Mouse (Mus musculus) cerebellum, adult (tissue): Measurements from ENCODE around the gene Calhm3.
"Not testable (repeated sequence)": the region's sequence is repeated elsewhere in the genome, so short reads cannot be mapped to it uniquely, and the experiment has no call there.

Experiments used
- ATAC-seq: cut with Nextera tagmentation; 2 replicates; pipeline ENCODE4 v1.9.2; 2017; ENCODE audit warnings: mild to moderate bottlenecking, moderate library complexity, mixed read lengths; ENCODE audit not compliant: insufficient number of reproducible peaks, low FRiP score, low TSS enrichment

Gene Calhm3

GRCm38 (mm10) chr19:47168793-47169412, 11.3 kb upstream of the Calhm3 start:
- ATAC-seq = peak; percentile 76; the same call in 1 of the 2 replicates

GRCm38 (mm10) chr19:47168223-47168622, 10.7 kb upstream of the Calhm3 start:
- ATAC-seq = 0 out of 2 replicates have a peak, but pooled peaks have one; percentile 15

DNA sequence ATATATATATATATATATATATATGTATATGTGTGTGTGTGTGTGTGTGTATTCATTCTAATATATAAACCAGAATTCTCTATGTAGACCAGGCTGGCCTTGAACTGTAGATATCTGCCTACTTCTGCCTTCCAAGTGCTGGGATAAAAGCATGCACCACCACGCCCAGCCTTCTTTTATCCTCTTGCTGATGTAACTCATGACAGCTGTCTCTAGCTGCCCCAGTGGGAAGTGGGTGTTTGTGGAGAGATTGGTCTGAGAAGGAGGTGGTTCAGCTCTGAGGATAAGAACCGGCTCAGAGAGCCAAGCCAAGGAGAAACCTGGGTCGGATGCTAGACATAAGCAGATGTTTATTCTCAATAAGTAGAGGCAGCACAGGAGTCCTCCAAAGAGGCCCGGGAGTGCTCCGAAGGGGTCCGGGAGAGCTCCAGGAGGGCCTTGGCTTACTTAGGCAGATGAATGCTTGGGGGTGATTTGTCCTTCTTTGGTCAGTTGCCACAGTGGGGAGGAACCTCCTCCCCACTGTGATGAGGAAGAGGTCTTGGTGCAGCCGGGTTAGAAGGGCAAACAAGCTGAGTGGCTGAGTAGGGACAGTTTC, 10.2 kb upstream of the Calhm3 start:
- no peak for ATAC-seq

- ATAC-seq = no peak
Observed at GRCm38 (mm10) chr19:47166758-47167157, 9.2 kb upstream of the Calhm3 start.

DNA sequence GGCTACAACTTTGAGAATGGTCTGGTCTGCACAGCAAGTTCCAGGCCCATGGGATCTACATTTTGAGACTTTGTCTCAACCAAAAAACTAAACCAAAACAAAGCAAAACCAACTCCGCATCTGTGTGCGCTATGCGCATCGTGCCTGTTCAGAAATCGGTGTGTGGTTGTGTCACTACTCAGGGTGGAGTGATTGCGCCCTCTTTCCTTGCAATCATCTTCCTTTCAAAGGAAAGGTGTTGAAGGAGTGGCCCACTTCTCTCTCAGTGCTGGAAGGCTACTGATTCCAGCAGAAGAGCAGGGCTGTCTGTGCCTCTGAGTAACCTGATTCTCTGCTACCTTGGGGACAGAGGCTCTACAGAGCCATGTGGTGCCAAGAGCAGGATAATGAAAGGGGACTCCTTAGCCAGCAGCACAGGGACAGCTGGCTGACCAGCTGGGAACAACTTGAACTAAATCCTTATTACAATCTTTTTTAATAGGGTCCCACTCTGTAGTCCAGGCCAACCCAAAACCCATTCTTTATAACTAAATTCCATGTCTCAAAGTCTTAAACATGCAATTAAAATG, 5.7 kb upstream of the Calhm3 start:
- no peak for ATAC-seq

DNA sequence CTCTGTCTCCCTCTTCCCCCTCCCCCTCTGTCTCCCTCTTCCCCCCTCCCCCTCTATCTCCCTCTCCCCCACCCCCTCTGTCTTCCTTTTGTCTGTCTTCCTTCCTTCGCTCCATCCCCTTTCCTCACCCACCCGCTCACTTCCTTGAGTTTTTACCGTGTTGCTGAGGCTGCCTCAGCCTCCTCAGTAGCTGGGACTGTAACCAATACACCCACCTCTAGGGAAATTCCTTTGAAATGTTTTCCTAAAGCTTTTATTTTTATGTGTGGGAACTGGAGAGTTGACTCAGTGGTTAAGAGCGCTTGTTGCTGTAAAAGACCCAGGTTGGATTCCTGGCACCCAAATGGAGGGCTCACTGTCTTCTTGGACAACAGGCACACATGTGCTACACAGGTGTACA, 4.1 kb upstream of the Calhm3 start:
- ATAC-seq = no peak

DNA sequence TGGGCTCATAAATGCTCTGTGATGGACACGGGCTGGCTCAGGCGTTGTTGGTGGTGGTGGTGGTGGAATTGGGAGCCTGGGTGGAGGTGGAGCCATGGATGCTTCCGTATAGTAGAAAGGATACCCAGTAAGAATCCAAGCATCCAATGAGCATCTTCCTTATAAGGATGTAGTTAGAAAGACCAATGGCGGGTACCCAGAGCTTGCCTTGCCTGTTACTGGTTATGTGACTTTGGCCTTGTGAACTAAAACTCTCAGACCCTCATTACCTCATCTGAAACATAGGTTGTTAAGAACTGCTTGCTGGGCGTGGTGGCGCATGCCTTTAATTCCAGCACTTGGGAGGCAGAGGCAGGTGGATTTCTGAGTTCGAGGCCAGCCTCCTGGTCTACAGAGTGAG, 3.8 kb downstream of the Calhm3 start:
- no peak for ATAC-seq

- ATAC-seq = no peak
Observed at GRCm38 (mm10) chr19:47152062-47152369, 5.5 kb downstream of the Calhm3 start.

DNA sequence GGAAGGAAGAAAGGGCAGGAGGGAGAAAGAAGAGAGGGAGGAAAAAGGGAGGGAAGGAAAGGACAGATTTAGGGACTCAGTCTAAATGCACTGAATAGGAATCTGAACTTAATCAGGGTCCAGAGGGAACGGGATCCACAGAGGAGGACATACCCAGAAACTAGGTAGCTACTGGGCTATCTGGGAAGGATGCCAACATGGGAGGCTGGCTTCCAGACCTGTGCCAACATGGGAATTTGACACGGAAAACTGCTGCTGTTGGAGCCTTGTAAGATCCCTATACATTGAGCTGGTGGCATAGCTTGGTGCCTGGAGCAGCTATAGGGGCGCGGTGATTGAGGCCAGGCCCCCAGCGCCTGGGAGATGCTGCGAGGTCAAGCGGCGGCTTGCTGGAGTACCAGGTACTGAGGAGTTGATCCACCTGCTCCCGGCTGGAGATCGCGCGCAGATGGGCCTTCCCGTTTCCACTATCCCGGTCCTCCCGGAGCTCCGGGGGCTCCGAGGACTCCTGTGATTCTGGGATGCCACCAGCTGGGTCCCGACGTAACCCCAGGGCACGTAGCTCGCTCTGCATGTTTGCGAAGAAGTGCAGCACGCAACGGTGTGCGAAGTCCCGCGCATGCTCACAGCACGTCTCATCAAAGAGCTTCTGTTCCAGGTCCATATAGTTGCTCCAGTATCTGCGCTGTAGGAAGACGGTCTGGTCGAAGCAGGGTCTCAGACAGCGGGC, 6.1 kb downstream of the Calhm3 start:
- peak; percentile 40; the same call in 1 of the 2 replicates for ATAC-seq

DNA sequence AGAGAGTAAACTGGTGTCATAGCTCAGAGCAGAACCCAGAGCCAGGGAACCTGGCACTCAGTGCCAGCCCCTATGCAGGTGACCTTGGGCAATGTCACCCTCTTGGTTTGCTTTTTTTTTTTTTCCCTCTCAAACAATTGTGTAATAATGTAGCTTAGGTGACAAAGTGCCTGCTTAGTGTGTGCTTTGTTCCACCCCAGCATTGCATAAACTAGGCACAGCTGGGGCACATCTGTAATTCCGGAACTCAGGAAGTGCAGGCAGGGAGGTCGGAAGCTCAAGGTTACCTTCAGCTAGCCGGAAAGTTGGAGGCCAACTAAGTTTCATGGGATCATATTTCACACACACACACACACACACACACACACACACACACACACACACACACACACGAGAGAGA, 7.7 kb downstream of the Calhm3 start:
- ATAC-seq = no peak

DNA sequence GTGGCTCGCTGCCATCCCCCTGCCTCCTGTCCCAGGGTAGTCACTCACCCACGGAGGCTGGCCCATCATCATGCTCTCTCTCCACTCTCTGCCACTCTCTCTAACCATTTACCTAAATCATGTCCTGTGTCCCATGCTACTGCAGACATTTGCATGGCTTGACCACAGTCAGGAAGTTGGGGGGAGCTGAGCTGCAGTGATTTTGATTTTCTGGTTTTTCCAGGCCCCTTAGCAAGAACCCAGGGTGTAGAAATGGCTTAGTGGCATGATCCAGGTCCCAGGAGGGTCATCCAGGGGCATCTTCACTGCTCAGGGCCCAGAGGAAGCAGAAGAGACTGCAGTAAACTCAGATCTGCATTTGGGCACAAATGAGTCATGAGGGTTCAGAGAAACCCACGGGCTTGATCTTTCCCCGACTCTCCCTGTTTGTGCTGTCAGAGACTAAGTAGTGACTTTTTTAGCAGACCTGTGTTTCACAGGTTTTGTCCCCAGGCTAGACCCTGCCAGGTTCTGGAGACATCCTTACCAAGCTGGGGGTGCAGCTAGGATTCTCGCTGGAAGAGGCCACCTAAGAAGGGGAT, 9.2 kb downstream of the Calhm3 start:
- no peak for ATAC-seq

DNA sequence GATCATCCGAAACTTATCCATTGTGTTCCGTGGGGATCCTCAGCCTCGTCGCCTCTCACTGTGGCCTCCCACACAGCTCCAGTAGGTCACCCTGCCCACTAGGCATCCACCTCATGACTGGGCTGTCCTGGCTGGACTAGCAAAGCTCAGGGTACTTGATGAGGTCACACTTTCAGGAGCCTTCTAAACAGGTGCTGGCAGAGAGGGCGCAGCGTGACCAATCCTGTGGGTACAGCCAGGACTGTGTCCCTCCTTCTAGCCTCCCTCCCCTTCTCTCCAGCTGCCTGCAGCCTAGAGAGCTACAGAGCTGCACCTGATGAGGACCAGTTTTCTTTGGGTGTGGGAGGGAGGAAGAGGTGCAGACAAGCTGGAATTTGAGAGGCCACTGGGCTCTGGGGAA, 13.4 kb downstream of the Calhm3 start, which contains the start of gene Calhm1:
Gene Calhm1, minus strand, starts transcription at position 101 of the 400 bp plus-strand sequence.
- no peak for ATAC-seq

DNA sequence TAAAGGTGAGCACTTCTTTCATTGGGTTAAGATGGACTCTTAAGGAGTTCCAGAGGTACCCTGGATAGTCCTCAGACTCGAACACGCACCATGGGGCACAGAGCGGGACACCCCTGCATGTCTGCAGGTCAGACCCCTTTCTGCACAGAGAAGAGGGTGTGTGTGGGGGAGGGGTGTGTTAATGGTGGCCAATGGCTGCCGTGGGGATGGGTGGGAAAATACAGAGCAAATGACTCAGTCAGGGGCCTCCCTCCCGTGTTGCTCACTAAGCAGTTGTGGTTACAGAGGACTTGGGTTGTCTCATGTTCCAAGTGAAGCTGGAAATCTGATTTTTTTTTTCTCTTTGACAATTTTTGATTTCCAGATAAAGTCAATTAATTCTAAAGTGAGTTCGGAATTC, 15.1 kb downstream of the Calhm3 start:
- no peak for ATAC-seq

- not testable (repeated sequence) for ATAC-seq
Observed at GRCm38 (mm10) chr19:47139611-47140010, 18.0 kb downstream of the Calhm3 start.

GRCm38 (mm10) chr19:47137771-47138421, 19.7 kb downstream of the Calhm3 start, which contains the start of gene Calhm2:
Gene Calhm2, minus strand, starts transcription at chr19:47138294.
- ATAC-seq = no peak

GRCm38 (mm10) chr19:47137051-47137581, 20.4 kb downstream of the Calhm3 start:
- 0 out of 2 replicates have a peak, but pooled peaks have one; percentile 10 for ATAC-seq

GRCm38 (mm10) chr19:47136170-47136569, 21.4 kb downstream of the Calhm3 start:
- no peak for ATAC-seq

- no peak for ATAC-seq
Observed at GRCm38 (mm10) chr19:47135568-47135967, 22.0 kb downstream of the Calhm3 start.

GRCm38 (mm10) chr19:47133161-47133560, 24.4 kb downstream of the Calhm3 start:
- no peak for ATAC-seq

DNA sequence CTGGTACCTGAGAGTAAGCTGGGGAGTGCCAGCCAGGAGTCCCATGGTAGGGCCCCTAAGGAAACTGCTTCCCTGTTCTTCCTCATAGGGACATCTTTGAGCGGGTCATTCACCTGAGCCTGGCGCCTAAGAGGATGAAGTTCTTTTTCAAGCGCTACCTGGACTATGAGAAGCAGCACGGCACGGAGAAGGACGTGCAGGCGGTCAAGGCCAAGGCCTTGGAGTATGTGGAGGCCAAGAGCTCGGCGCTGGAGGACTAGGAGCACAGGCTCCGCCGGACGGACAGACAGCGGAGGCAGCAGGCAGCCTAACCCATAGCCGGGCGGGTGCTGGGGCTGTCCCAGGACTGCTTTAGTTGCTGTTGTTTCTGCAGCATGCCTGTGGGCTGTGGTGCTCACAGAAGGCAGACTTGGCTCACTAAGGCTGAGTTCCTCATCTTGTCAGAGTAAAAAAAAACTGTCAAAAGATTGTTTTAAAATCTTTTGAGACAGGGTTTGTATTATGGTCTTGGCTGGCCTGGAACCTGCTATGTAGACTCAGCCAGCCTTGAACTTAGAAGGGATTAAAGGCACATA, 26.9 kb downstream of the Calhm3 start:
- no peak for ATAC-seq
